Mouse (Mus musculus) midbrain, embryonic 16.5 days (tissue): Measurements from ENCODE around the gene Gm20441. TPM values are rescaled to one million over a fixed set of nuclear protein-coding genes. Genes with fewer than 3 reads are reported as not detected.

Source experiments
- ATAC-seq: fragments of 200-750 bp; cut with Nextera tagmentation; 2 replicates; pipeline ENCODE4 v1.8.0; 2017; ENCODE audit warnings: moderate TSS enrichment
- H3K27ac ChIP-seq: fragments of 300-500 bp; sonication (generic); 2 replicates; pipeline ENCODE4 v1.5.1; 2014; ENCODE audit warnings: mild to moderate bottlenecking, low read length, mixed read lengths
- H3K27me3 ChIP-seq: fragments of 300-500 bp; sonication (generic); 2 replicates; pipeline ENCODE4 v1.6.1; 2014; ENCODE audit warnings: low read depth, low read length, mixed read lengths; ENCODE audit not compliant: control insufficient read depth, insufficient read depth
- H3K36me3 ChIP-seq: fragments of 300-500 bp; sonication (generic); 2 replicates; pipeline ENCODE4 v1.6.1; 2014; ENCODE audit warnings: mild to moderate bottlenecking, low read length, moderate library complexity, mixed read lengths; ENCODE audit not compliant: control insufficient read depth, insufficient read depth
- H3K4me1 ChIP-seq: fragments of 300-500 bp; sonication (generic); 2 replicates; pipeline ENCODE4 v1.6.1; 2014; ENCODE audit warnings: mild to moderate bottlenecking, low read length, mixed read lengths; ENCODE audit not compliant: control insufficient read depth, insufficient read depth
- H3K4me2 ChIP-seq: fragments of 300-500 bp; sonication (generic); 2 replicates; pipeline ENCODE4 v1.6.1; 2014; ENCODE audit warnings: mild to moderate bottlenecking, low read length, mixed read lengths
- H3K4me3 ChIP-seq: fragments of 300-500 bp; sonication (generic); 2 replicates; pipeline ENCODE4 v1.5.1; 2014; ENCODE audit warnings: low read depth, mild to moderate bottlenecking, low read length, moderate library complexity, mixed read lengths
- H3K9ac ChIP-seq: fragments of 300-500 bp; sonication (generic); 2 replicates; pipeline ENCODE4 v1.6.1; 2014; ENCODE audit warnings: low read depth, low read length, mixed read lengths
- H3K9me3 ChIP-seq: fragments of 300-500 bp; sonication (generic); replicated peaks from 2 replicates; pipeline ENCODE4 v1.6.1; 2014; ENCODE audit warnings: mild to moderate bottlenecking, low read length, mixed read lengths; ENCODE audit not compliant: control insufficient read depth, poor library complexity, severe bottlenecking
- WGBS: fragments of 180-500 bp; shearing (Covaris S2); extraction: QIAGEN DNeasy Blood & Tissue Kit; methylation state at CpG from one replicate; pipeline ENCODE4 v1.1.7; 2014; 5-methylcytosine and 5-hydroxymethylcytosine counted together
- polyA plus RNA-seq: library from polyadenylated mRNA; unstranded; fragments of >200 nt; fragmentation: Nextera tagmentation; extraction: Ambion mirVana; gene quantifications from 2 replicates; pipeline ENCODE4 v1.2.1, GENCODE M21; 2015

Gene Gm20441
- polyA plus RNA-seq, 1 experiment from 2014 or later = not detected

DNA sequence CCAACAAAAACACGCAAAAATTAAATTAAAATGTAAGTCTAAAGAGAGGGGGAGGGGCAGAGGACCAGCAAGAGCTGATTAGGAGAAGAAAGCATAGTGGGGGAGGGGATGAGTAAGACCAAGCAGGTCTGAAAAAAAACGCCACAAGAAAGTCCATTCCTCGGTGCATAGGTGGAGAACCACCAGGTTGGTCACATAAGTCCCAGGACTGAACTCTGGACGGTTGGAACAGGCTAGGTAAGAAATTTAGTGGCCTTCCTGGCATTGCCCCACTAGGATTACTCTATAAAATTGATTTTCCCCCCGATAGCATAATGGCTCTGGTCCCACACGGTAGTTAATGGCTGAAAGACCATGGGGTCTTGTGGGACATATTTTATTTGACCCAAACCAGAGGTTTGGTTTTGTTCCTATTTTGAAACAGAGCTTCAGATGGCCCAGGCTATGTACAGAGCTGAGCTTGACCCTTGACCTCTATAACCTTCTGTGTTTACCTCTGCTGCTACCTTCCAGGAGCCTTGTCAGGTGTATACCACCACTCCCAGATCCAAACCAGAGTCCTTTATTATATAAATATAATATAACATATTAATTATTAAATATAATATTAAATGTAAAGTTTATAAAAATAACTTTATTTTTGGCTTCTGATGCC is 8.5 kb upstream of the Gm20441 start:
- no peaks in the 10 kb centered on the region for H3K9me3 ChIP-seq
- ATAC-seq = no peak
- WGBS = 77% methylated on average over 6 of the region's 6 CpGs

DNA sequence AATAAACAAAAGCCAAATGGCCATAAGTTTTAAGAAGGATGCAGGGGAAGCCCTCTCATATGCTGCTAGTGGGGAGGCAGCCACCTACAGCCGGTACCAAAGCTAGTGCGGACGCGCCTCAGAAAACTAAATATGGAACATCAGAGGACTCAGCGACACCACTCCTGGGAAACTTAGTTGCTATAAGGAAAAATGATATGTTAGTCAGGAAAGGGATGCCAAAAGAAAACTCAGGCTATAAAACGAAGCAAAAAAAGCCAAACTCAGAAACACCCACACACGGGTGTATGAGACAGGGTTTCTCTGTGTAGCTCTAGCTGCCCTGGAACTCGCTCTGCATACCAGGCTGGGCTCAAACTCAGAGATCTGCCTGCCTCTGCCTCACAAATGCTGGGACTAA is 7.5 kb upstream of the Gm20441 start:
- WGBS = 94% methylated on average over 8 of the region's 8 CpGs
- Histone ChIP-seq H3K27ac (no peak overlapping the region), H3K36me3 (no peaks in the 10 kb centered on the region), H3K4me3 (no peak overlapping the region), H3K9me3 (no peaks in the 10 kb centered on the region), H3K4me2 (no peak overlapping the region), H3K4me1 (no peaks in the 10 kb centered on the region), H3K27me3 (no peaks in the 10 kb centered on the region), H3K9ac (no peak overlapping the region)
- ATAC-seq = no peak

More for the DNA sequence above, 8.5 kb upstream of the Gm20441 start:
- Histone ChIP-seq H3K4me2 (no peak overlapping the region), H3K27ac (no peak overlapping the region), H3K4me3 (no peak overlapping the region), H3K27me3 (no peaks in the 10 kb centered on the region), H3K9ac (no peak overlapping the region), H3K36me3 (no peaks in the 10 kb centered on the region), H3K4me1 (no peaks in the 10 kb centered on the region)

DNA sequence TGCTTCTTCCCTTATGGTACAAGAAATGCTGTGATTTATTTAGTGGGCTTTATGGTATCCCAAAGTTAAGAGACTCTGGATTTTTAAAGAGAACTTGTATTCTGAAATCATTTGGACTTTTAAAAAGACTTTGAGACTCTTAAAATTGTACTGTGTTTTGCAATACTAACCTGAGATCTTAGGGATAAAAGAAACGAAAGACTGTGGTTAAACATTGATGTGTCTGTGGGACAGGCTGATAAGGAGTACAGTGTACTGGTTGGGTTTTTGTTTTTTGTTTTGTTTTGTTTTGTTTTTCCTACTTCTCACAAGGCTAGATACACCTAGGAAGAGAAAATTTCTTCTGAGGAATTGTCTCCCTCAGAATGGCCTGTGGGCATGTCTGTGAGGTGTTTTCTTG is 4.7 kb upstream of the Gm20441 start:
- Histone ChIP-seq H3K4me1 (peaks cover 3% of the 10 kb centered on the region; the same call in 1 of the 2 replicates), H3K27ac (no peak overlapping the region), H3K4me2 (no peak overlapping the region), H3K4me3 (no peak overlapping the region), H3K36me3 (no peaks in the 10 kb centered on the region), H3K27me3 (peaks cover 14% of the 10 kb centered on the region), H3K9me3 (no peaks in the 10 kb centered on the region), H3K9ac (no peak overlapping the region)
- no peak for ATAC-seq
- 72% methylated on average over 1 of the region's 1 CpGs for WGBS

DNA sequence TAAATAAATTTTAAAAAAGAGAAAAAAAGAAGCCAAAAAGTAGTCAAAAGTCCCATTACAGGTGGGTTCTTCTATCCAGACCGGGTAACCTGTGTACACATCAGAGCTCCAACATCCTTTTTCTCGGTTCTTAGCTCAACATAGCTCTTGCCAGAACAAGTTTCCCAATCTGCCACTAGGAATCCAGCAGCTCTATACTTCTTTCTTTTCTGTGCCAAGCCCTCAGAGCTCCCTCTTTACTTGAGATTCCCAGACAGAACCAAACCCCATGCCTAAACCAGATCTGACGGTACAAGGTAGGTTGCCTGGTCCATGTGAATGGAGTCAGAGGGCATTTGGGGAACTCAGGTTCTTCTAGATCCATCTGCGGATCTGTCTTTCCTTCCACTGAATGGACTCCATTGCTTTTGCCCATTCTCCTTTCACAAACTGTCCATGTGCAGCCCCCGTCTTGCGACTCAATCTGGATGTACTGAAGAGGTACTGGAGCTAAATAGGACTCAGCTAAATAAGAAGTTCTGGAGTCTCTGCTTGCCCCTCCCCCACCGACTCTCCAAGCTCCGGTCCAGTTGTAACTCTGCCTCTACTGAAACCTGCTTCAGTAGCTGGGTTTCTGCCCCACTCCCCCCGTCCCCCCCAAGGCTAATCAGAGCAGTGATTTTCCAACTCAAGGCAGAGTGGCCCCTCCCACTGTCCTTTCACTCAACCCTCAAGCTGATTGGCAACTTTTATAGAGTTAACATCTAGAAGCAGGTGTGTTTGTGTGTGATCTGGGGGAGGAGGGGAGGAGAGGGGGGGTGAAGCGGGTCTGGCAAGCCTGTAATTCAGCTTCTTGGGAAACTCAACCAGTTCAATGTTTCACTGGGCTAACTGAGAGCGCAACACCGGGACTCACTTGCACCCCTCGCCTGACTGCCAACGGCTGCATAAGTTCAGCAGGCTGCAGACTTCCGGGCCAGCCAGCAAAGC is 1.3 kb downstream of the Gm20441 start:
- Histone ChIP-seq H3K36me3 (no peaks in the 10 kb centered on the region), H3K27ac (no peak overlapping the region), H3K4me1 (peaks cover 5% of the 10 kb centered on the region; the same call in 1 of the 2 replicates), H3K4me3 (no peak overlapping the region), H3K4me2 (no peak overlapping the region), H3K9me3 (0 out of 2 replicates have a peak, but pooled peaks cover 2% of the 10 kb centered on the region), H3K27me3 (peaks cover 38% of the 10 kb centered on the region), H3K9ac (no peak overlapping the region)
- no peak for ATAC-seq
- WGBS = 37% methylated on average over 15 of the region's 15 CpGs

DNA sequence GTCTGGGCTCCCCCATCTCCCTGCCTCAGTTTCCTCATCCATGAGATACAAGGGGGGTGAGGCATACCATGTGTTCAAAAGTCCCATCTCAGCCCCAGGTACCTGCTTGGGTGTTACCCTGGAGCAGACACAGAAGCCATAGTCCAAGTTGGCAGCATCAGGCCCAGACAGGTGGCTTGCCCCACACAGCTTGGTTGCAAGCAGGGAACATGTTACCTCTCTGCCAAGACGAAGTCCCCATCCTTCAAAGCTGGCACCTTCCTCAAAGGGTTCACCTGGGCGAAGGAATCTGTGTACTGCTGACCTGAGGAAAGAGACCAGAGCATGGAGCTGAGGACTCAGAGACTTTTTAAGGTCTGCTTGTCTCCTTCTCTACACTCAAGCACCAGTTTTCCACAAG is 2.9 kb downstream of the Gm20441 start:
- ATAC-seq = no peak
- no peak overlapping the region for H3K4me2 ChIP-seq
- no peaks in the 10 kb centered on the region for H3K36me3 ChIP-seq
- no peak overlapping the region for H3K4me3 ChIP-seq
- H3K27me3 ChIP-seq = peaks cover 38% of the 10 kb centered on the region
- 0 out of 2 replicates have a peak, but pooled peaks cover 2% of the 10 kb centered on the region for H3K9me3 ChIP-seq
- H3K4me1 ChIP-seq = peaks cover 5% of the 10 kb centered on the region; the same call in 1 of the 2 replicates
- no peak overlapping the region for H3K9ac ChIP-seq
- no peak overlapping the region for H3K27ac ChIP-seq
- 77% methylated on average over 2 of the region's 2 CpGs for WGBS

DNA sequence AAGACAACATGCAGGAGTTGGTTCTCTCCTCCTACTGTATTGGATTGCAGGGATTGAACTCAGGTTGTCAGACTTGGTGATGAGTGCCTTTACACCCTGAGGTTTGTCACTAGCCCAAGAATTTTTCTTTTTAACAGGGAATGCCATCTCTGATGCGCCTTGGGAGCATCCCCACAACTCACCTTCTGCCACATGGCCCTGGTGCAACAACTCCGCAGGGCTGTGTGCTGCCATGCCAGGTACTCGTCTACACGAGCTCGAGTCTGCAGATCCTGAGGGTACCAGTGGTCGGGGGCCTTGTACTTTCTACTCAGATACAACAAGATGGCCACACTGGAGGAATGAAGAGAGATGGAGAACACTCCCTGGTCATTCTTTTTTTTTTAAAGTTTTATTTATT is 4.2 kb downstream of the Gm20441 start:
- WGBS = 88% methylated on average over 6 of the region's 6 CpGs
- H3K9ac ChIP-seq = no peak overlapping the region
- peaks cover 32% of the 10 kb centered on the region for H3K27me3 ChIP-seq
- no peaks in the 10 kb centered on the region for H3K36me3 ChIP-seq
- no peak overlapping the region for H3K27ac ChIP-seq
- 0 out of 2 replicates have a peak, but pooled peaks cover 2% of the 10 kb centered on the region for H3K9me3 ChIP-seq
- peaks cover 10% of the 10 kb centered on the region for H3K4me1 ChIP-seq
- H3K4me2 ChIP-seq = no peak overlapping the region
- H3K4me3 ChIP-seq = no peak overlapping the region
- ATAC-seq = no peak

DNA sequence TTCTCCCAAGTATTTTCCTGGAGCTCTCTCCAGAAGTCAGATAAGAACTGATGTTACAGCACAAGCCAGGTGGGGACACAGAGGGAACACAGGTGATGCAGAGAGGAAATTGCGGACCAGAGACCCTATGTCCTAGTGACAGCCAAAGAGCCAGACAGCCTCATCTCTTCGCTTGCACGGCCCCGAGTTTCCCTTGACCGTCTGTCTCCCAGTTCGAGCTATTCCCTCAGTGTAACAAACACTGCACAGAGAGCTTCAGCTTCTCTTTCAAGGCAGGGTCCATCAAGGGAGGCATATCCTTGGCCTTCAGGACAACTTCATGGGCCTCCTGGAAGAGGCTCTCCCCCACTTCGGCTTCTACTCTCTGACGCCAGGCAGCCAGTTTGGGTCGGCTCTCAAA is 6.2 kb downstream of the Gm20441 start:
- H3K36me3 ChIP-seq = no peaks in the 10 kb centered on the region
- peaks cover 17% of the 10 kb centered on the region for H3K27me3 ChIP-seq
- 0 out of 2 replicates have a peak, but pooled peaks cover 2% of the 10 kb centered on the region for H3K9me3 ChIP-seq
- H3K9ac ChIP-seq = no peak overlapping the region
- peaks cover 5% of the 10 kb centered on the region for H3K4me1 ChIP-seq
- ATAC-seq = no peak
- H3K27ac ChIP-seq = no peak overlapping the region
- WGBS = 95% methylated on average over 9 of the region's 9 CpGs
- no peak overlapping the region for H3K4me3 ChIP-seq
- H3K4me2 ChIP-seq = no peak overlapping the region

DNA sequence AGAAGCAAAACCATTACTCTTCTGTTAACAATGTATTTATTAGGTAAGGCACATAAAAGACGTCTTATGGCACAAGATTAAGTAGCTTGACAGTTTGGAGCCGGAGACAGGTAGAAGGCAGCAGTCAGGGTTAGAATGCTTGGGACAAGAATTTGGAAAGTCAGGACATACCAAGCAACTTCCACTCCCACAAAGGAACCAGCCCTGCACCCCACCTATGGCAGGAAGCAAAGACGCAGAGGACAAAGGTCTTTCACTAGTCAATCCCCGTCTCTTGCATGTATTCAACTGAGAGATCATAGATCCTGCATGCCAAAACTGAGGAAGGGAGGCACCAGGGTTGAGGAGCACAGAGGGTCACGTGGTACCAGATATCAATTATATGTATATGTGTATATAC is 6.7 kb downstream of the Gm20441 start:
- H3K27me3 ChIP-seq = peaks cover 12% of the 10 kb centered on the region
- no peak overlapping the region for H3K4me2 ChIP-seq
- no peak for ATAC-seq
- WGBS = 93% methylated on average over 5 of the region's 5 CpGs
- no peaks in the 10 kb centered on the region for H3K36me3 ChIP-seq
- H3K9me3 ChIP-seq = 0 out of 2 replicates have a peak, but pooled peaks cover 2% of the 10 kb centered on the region
- H3K27ac ChIP-seq = no peak overlapping the region
- no peak overlapping the region for H3K9ac ChIP-seq
- no peak overlapping the region for H3K4me3 ChIP-seq
- peaks cover 5% of the 10 kb centered on the region for H3K4me1 ChIP-seq
